In the genomic region with DNA sequence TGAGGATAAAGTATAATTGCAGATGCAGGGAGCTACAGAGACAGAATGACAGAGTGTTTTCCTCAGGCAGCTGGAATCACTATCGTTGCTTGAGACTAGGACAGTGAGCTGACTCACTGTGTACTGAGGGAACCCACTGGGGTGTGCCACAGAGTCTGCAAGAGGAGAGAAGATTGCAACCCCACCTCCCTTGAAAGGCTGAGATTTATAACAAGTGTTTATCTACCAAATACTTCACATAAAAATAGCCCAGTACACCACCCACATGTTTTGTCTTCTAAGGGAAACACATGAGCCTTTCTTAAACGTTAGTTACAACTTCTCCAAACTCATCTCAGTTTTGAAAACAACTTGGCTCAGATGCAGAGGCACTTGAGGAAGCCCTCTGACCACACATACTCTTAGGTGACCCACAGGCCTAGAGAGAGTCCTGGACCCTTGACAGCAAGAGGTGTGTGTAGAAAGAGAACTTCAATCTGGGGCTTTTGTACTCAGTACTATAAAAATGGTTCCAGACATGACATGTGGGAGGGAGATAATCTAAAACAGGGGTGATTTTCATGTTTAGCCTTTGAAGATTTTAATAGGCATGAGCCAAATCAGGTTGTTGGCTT, we compare ENCODE assay signal across 9 mouse cellular contexts. TPM values are rescaled to one million over a fixed set of nuclear protein-coding genes. Genes with fewer than 3 reads are reported as not detected.
A peak's percentile ranks its signal among the peaks of the same experiment; 100 is the strongest.
DNase-seq lines count a peak whose midpoint lies in the region; ATAC-seq and TF ChIP-seq lines count a peak whose summit lies in the region.
"Had no signal": no experiment of that assay in that cellular context is flagged by ENCODE, and none has a peak within 500 bp of the region (broad histone marks: within the 10 kb centered on the region; RNA-seq: fewer than 3 reads in every experiment).

No protein-coding gene starts in this region.

- H3K27ac ChIP-seq in lung, postnatal 0 days (ENCODE audit: low read length), result peak overlapping the region; percentile 43
- H3K27ac ChIP-seq: hindbrain, embryonic 14.5 days had no signal

- no peak overlapping the region for H3K4me2 ChIP-seq in lung, postnatal 0 days (replicated peaks; ENCODE audit: low read depth, low read length)
- H3K4me2 ChIP-seq: hindbrain, embryonic 14.5 days had no signal

- peak; percentile 21 for DNase-seq in kidney, adult 11 months
- DNase-seq in kidney, adult 18-20 months, result no peak
- peak; percentile 11 to 13 for DNase-seq in frontal cortex, postnatal 36 days (ENCODE audit: low spot score in 2 of 2)
- DNase-seq in lung, postnatal 0 days (ENCODE audit: low spot score), result peak; percentile 87
- no peak for DNase-seq in thymus, postnatal 36 days
- DNase-seq in thymus, postnatal 0 days (ENCODE audit: low spot score), result no peak
- DNase-seq: thymus, adult 18-20 months had no signal

- no peaks in the 10 kb centered on the region for H3K36me3 ChIP-seq in lung, postnatal 0 days (ENCODE audit: insufficient read depth, low read length)

- no peak overlapping the region for H3K4me3 ChIP-seq in lung, postnatal 0 days (ENCODE audit: low read depth, low read length)

- H3K27me3 ChIP-seq in lung, postnatal 0 days (replicated peaks; ENCODE audit: insufficient read depth, low read length), result no peaks in the 10 kb centered on the region

- no peak overlapping the region for H3K9ac ChIP-seq in lung, postnatal 0 days (replicated peaks; ENCODE audit: low read depth)
- H3K9ac ChIP-seq: hindbrain, embryonic 14.5 days had no signal

- no peaks in the 10 kb centered on the region for H3K9me3 ChIP-seq in lung, postnatal 0 days (ENCODE audit: low read length)

- peak; percentile 31 for TF ChIP-seq CTCF in lung, postnatal 0 days (IDR thresholded peaks at IDR 0.05)

- WGBS in lung, postnatal 0 days, result 6% methylated on average over 2 of the region's 2 CpGs

- peak; percentile 42; the same call in 1 of the 2 replicates for ATAC-seq in common myeloid progenitor, adult 5-6 weeks (replicated peaks; ENCODE audit: low read depth, poor library complexity, severe bottlenecking)
- ATAC-seq in lung, postnatal 0 days, result peak; percentile 96

- peaks cover 3% of the 10 kb centered on the region; the same call in 1 of the 2 replicates for H3K4me1 ChIP-seq in lung, postnatal 0 days (ENCODE audit: insufficient read depth, low read depth, low read length)

- peak; percentile 49 for TF ChIP-seq EP300 in lung, postnatal 0 days (IDR thresholded peaks at IDR 0.05)

RNA-seq across cellular contexts. Expression of a gene that starts 46.4 kb away (rescaled TPM):
- total RNA-seq in common myeloid progenitor, adult 5-6 weeks (2017), result not detected in 2 replicates
- polyA plus RNA-seq in lung, postnatal 0 days (2015; fragmentation: Nextera tagmentation; extraction: Ambion mirVana), result 35.8 and 37.2 TPM in 2 replicates
- polyA plus RNA-seq in thymus, postnatal 0 days (2015; fragmentation: Nextera tagmentation; extraction: Ambion mirVana), result 1.2 TPM in 2 replicates

Comparison
In these comparisons a context has a peak if more than half of its experiments do, and no peak if none do; other contexts are left out.
1. DNase-seq: peak in kidney, adult 11 months (single experiment), frontal cortex, postnatal 36 days (2 of 2) and lung, postnatal 0 days (single experiment); none in kidney, adult 18-20 months (single experiment), thymus, postnatal 36 days (0 of 2) and thymus, postnatal 0 days (single experiment).
2. RNA of a gene that starts 46.4 kb away (polyA plus RNA-seq): 35.8 to 37.2 TPM in lung, postnatal 0 days; 1.2 TPM in thymus, postnatal 0 days; every median in the first group is over 10 times any median in the second.